ENCODE assay signal across 8 mouse cellular contexts in the genomic region with DNA sequence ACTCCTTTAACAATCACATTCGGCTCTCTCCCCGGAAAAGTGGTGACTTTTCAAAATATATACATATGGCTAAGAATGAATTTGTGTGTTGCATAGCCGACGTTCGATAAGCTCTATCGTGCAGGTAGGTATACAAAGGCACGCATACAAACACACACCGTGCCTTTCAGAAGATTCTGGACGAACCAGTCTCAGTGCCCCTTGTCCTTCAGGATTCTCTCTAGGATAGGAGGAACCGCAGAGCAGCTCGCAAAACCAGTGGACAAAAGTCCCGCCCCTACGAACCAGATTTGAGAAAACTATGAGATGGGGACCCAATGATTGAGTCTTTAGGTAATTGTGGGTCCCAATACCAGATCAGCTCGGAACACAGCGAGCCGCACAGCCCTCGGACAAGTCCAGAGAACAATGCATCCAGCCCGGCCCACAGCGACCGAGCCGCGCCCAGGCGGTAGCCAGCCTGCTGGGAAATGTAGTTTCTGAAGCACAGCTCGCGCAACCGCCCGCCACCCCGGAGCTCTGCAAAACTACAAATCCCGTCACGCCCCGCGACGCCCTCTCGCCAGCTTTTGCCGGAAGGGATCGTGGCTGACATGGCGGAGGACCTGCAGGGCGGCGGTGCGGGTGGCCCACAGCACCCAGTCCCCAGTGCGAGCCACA. TPM values are rescaled to one million over a fixed set of nuclear protein-coding genes. Genes with fewer than 3 reads are reported as not detected.
A peak's percentile ranks its signal among the peaks of the same experiment; 100 is the strongest.
DNase-seq lines count a peak whose midpoint lies in the region; ATAC-seq and TF ChIP-seq lines count a peak whose summit lies in the region.

A gene (plus strand): TSS at position 565 of the 660 bp plus-strand sequence.

- H3K9ac ChIP-seq in ES-E14 (ENCODE audit: insufficient read depth, low read depth, low read length, poor library complexity, severe bottlenecking): peak within 1 kb of the TSS; percentile 87
- peak within 1 kb of the TSS; percentile 80 for H3K9ac ChIP-seq in forebrain, embryonic 15.5 days (replicated peaks)

- peak within 1 kb of the TSS; percentile 34; the same call in 1 of the 2 replicates for H3K27ac ChIP-seq in ES-E14 (ENCODE audit: insufficient read depth, low read depth, low read length, poor library complexity, severe bottlenecking)
- peak within 1 kb of the TSS; percentile 85 for H3K27ac ChIP-seq in forebrain, embryonic 15.5 days (replicated peaks)

- WGBS in forebrain, embryonic 15.5 days: under 1% methylated on average over 41 of the region's 41 CpGs
- WGBS in lung, adult 2 months: under 1% methylated on average over 41 of the region's 41 CpGs

- DNase-seq in ES-E14 (ENCODE audit: low read depth, low spot score): peak; percentile 91
- DNase-seq in cerebellum, adult 11-12 months: peak; percentile 95
- peak; percentile 91 for DNase-seq in heart, postnatal 25 days (ENCODE audit: low spot score)
- DNase-seq in layer of hippocampus, adult 18-20 months (ENCODE audit: low spot score in 2 of 2): peak; percentile 96 to 97
- DNase-seq in lung, adult 2 months: peak; percentile 93
- peak; percentile 91 to 93 for DNase-seq in thymus, adult 18-20 months

- intact Hi-C loops in heart, postnatal 25 days (cut with DNase I): loop anchor here (5.0 kb wide), 1 partner anchor 110 kb away; a partner anchor contains a TSS

- H3K4me2 ChIP-seq in forebrain, embryonic 15.5 days (replicated peaks): peak within 1 kb of the TSS; percentile 51

- TF ChIP-seq CTCF in lung, adult 2 months (IDR thresholded peaks at IDR 0.05; ENCODE audit: insufficient read depth, low read length): no peak

- no peaks in the 10 kb centered on the region for H3K27me3 ChIP-seq in forebrain, embryonic 15.5 days

- peaks cover 1 to 2% of the 10 kb centered on the region in 2 experiments; a peak in 1 of 4 replicates for H3K4me1 ChIP-seq in ES-E14 (ENCODE audit: control insufficient read depth in 2 of 2, insufficient read depth in 2 of 2, low read length in 2 of 2, poor library complexity in 1 of 2)
- peaks cover 28% of the 10 kb centered on the region for H3K4me1 ChIP-seq in forebrain, embryonic 15.5 days
- peaks cover 2% of the 10 kb centered on the region; the same call in 1 of the 2 replicates for H3K4me1 ChIP-seq in lung, adult 2 months (ENCODE audit: control insufficient read depth, insufficient read depth, low read length)

- H3K36me3 ChIP-seq in ES-E14 (ENCODE audit: control insufficient read depth, insufficient read depth, low read length, poor library complexity, severe bottlenecking): no peaks in the 10 kb centered on the region
- H3K36me3 ChIP-seq in forebrain, embryonic 15.5 days: 0 out of 2 replicates have a peak, but pooled peaks cover 4% of the 10 kb centered on the region

- ATAC-seq in forebrain, embryonic 15.5 days (replicated peaks): peak; percentile 99
- peak; percentile 100 for ATAC-seq in neutrophil, adult 5-6 weeks (ENCODE audit: extremely low read depth, insufficient number of reproducible peaks, low FRiP score, poor library complexity, severe bottlenecking)

- H3K4me3 ChIP-seq in ES-E14 (ENCODE audit: insufficient read depth in 1 of 2, low read depth in 1 of 2, low read length in 2 of 2, poor library complexity in 1 of 2, severe bottlenecking in 1 of 2): peak within 1 kb of the TSS; percentile 94 to 96
- H3K4me3 ChIP-seq in forebrain, embryonic 15.5 days: peak within 1 kb of the TSS; percentile 66
- peak within 1 kb of the TSS; percentile 94 for H3K4me3 ChIP-seq in lung, adult 2 months (replicated peaks; ENCODE audit: extremely low read depth, low read depth, low read length)

- peak; percentile 81; the same call in 1 of the 2 replicates for TF ChIP-seq POLR2A in lung, adult 2 months (IDR thresholded peaks at IDR 0.05; ENCODE audit: borderline replicate concordance, extremely low read depth, low read depth, low read length)

- in situ Hi-C loops in ES-E14 (cut with MboI; ENCODE audit: low sequenced_read_pairs in 2 of 2, unreplicated experiment in 2 of 2): no loop called here

- no peaks in the 10 kb centered on the region for H3K9me3 ChIP-seq in ES-E14 (ENCODE audit: control insufficient read depth, insufficient read depth, low read depth, low read length)
- no peaks in the 10 kb centered on the region for H3K9me3 ChIP-seq in forebrain, embryonic 15.5 days

TF ChIP-seq in ES-E14, 5 proteins besides CTCF, POLR2A, EP300 and RAD21:
- TF ChIP-seq HCFC1 (IDR thresholded peaks at IDR 0.05; ENCODE audit: borderline replicate concordance, insufficient read depth, low read length) (peak; percentile 98), ZNF384 (IDR thresholded peaks at IDR 0.05; ENCODE audit: low read depth, low read length) (no peak)

RNA-seq across cellular contexts. Expression of the gene that starts here (rescaled TPM):
- total RNA-seq in ES-E14 (2012; rRNA removed): 41.9 and 47.8 TPM in 2 replicates
- polyA plus RNA-seq in forebrain, embryonic 15.5 days (2015; fragmentation: Nextera tagmentation; extraction: Ambion mirVana): 100 and 101 TPM in 2 replicates
- 10 to 100 TPM; 17.1 to 17.6 TPM for total RNA-seq in heart, postnatal 25 days (2021)
- total RNA-seq in layer of hippocampus, adult 18-20 months (2021): 10 to 100 TPM; 37.5 to 39.9 TPM
- polyA plus RNA-seq in lung, adult 2 months (2012; rRNA removed): 15.0 and 18.9 TPM in 2 replicates
- total RNA-seq in neutrophil, adult 5-6 weeks (2017): 61.0 and 63.7 TPM in 2 replicates

Comparison
In these comparisons a context has a peak if more than half of its experiments do, and no peak if none do; other contexts are left out.
1. Peak in every context shown above with its lines: DNase-seq, ATAC-seq, H3K4me3 ChIP-seq and H3K27ac ChIP-seq.